Mouse (Mus musculus): Measurements from ENCODE around the gene Ddx46.

- TF ChIP-seq CTCF (IDR thresholded peaks at IDR 0.05; ENCODE audit: extremely low read depth, insufficient read length, insufficient replicate concordance, low read depth, low read length) (no peak), POLR2A (IDR thresholded peaks at IDR 0.05; ENCODE audit: low read depth, low read length) (no peak)
Observed at GRCm38 (mm10) chr13:55619328-55619727, 15.5 kb upstream of the Ddx46 start.

Measured in small intestine, adult 2 months (tissue).